Mouse (Mus musculus): ENCODE data around the gene Rasl10b. TPM values are rescaled to one million over a fixed set of nuclear protein-coding genes. Genes with fewer than 3 reads are reported as not detected.

Gene Rasl10b
- polyA plus RNA-seq, 1 experiment: 0.36 TPM

GRCm38 (mm10) chr11:83457912-83458601, 49.1 kb downstream of the Rasl10b start:
- H3K27me3 ChIP-seq (ENCODE audit: control insufficient read depth, insufficient read depth, insufficient read length): no peaks in the 10 kb centered on the region
- H3K4me3 ChIP-seq: no peak overlapping the region
- no peak for TF ChIP-seq MAX (IDR thresholded peaks at IDR 0.05; ENCODE audit: low read depth)
- no peak for TF ChIP-seq MYOD1 (IDR thresholded peaks at IDR 0.05; ENCODE audit: control insufficient read depth in 1 of 3, insufficient read length in 2 of 3, low read depth in 2 of 3)
- no peak for TF ChIP-seq SRF (IDR thresholded peaks at IDR 0.05; ENCODE audit: control insufficient read depth, insufficient read length, low read depth)
- no peak for TF ChIP-seq USF1 (IDR thresholded peaks at IDR 0.05; ENCODE audit: low read depth)
- no peak for TF ChIP-seq POLR2AphosphoS2 (IDR thresholded peaks at IDR 0.05; ENCODE audit: insufficient read length, low read depth)
- TF ChIP-seq REST (IDR thresholded peaks at IDR 0.05; ENCODE audit: insufficient read depth, insufficient read length): no peak
- TF ChIP-seq TCF12 (IDR thresholded peaks at IDR 0.05; ENCODE audit: insufficient read depth, poor library complexity, severe bottlenecking): no peak
- TF ChIP-seq CEBPB (IDR thresholded peaks at IDR 0.05; ENCODE audit: insufficient read depth, poor library complexity, severe bottlenecking): no peak
- no peak for TF ChIP-seq TCF3 (IDR thresholded peaks at IDR 0.05; ENCODE audit: insufficient read length, low read depth)
- no peak for TF ChIP-seq E2F4 (IDR thresholded peaks at IDR 0.05; ENCODE audit: insufficient read depth)
- TF ChIP-seq MYOG (IDR thresholded peaks at IDR 0.05; ENCODE audit: control insufficient read depth in 1 of 3, insufficient read depth in 1 of 3, insufficient read length in 2 of 3, low read depth in 2 of 3): no peak
- H3K79me2 ChIP-seq (ENCODE audit: control insufficient read depth, insufficient read depth): no peaks in the 10 kb centered on the region
- H3K4me2 ChIP-seq (ENCODE audit: low read depth): peak overlapping the region; percentile 75
- no peaks in the 10 kb centered on the region for H3K36me3 ChIP-seq (ENCODE audit: control insufficient read depth, insufficient read depth)
- H3ac ChIP-seq (ENCODE audit: control insufficient read depth, insufficient read length): no peak overlapping the region

DNA sequence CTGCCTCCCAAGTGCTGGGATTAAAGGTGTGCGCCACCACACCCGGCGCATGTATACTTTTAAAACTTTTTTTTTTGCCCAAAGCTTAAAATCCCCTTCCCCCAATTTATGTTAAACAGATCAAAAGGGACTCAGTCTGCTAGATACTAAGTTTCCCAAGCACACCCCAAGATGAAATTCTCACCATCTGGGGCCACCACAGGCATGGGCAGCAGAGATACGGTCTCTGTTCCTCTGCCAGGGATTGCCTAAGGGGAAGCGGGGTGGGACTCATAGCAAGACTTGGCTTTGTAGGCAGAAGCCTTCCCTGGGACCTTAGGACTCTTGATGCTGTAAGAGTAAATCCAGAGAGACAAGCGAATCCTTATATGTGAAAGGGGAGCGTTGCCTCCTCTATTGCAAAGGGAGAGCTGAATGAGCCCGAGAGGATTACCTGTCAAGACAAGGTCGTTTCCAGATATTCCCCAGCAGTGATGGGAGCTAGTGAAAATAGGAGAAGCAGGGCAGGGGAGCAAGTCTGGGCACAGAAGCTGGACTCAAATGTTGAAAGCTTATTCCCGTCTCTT, 52.6 kb downstream of the Rasl10b start:
- H3K4me3 ChIP-seq: peak overlapping the region; percentile 30
- H3K4me2 ChIP-seq (ENCODE audit: low read depth): peak overlapping the region; percentile 69
- no peaks in the 10 kb centered on the region for H3K79me2 ChIP-seq (ENCODE audit: control insufficient read depth, insufficient read depth)
- no peaks in the 10 kb centered on the region for H3K36me3 ChIP-seq (ENCODE audit: control insufficient read depth, insufficient read depth)
- TF ChIP-seq CEBPB (IDR thresholded peaks at IDR 0.05; ENCODE audit: insufficient read depth, poor library complexity, severe bottlenecking) (no peak), REST (IDR thresholded peaks at IDR 0.05; ENCODE audit: insufficient read depth, insufficient read length) (no peak), POLR2AphosphoS2 (IDR thresholded peaks at IDR 0.05; ENCODE audit: insufficient read length, low read depth) (no peak)
- H3K27me3 ChIP-seq (ENCODE audit: control insufficient read depth, insufficient read depth, insufficient read length): no peaks in the 10 kb centered on the region
- no peak overlapping the region for H3ac ChIP-seq (ENCODE audit: control insufficient read depth, insufficient read length)

DNA sequence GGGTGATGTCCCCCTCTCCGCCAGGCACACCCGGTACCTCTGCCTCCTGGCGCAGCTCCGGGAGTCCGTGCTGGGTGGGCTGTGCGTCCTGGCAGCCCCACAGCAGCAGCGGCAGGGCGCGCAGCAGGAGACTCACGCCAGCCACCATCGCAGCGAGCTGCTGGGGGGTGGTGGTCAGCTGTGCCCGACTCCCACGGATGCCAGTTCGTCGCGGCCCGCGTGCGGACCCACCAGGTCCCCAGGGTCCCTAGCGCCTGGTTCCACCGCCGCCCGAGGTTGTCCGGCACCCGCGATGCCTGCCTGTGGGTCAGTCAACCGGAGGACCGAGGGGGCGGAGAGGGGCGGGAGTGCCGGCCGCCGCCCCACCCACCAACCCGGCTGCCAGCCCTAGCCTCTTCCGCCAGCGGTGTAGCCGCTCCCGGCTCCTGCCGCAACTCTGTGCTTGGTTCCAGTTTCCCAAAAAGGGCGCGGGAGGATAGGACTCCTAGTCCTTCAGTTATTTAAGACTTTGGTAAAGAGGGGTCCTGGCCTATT, 53.8 kb downstream of the Rasl10b start, which contains the start of gene Mmp28:
Gene Mmp28 (minus strand): TSS at position 361 of the 534 bp plus-strand sequence.
- Histone ChIP-seq H3K36me3 (ENCODE audit: control insufficient read depth, insufficient read depth) (no peaks in the 10 kb centered on the region), H3K4me3 (peak within 1 kb of the TSS; percentile 30), H3K4me2 (ENCODE audit: low read depth) (peak within 1 kb of the TSS; percentile 96), H3ac (ENCODE audit: control insufficient read depth, insufficient read length) (peak within 1 kb of the TSS; percentile 68), H3K79me2 (ENCODE audit: control insufficient read depth, insufficient read depth) (no peaks in the 10 kb centered on the region), H3K27me3 (ENCODE audit: control insufficient read depth, insufficient read depth, insufficient read length) (no peaks in the 10 kb centered on the region)
- TF ChIP-seq POLR2AphosphoS2 (IDR thresholded peaks at IDR 0.05; ENCODE audit: insufficient read length, low read depth): peak; percentile 61
- no peak for TF ChIP-seq TCF12 (IDR thresholded peaks at IDR 0.05; ENCODE audit: insufficient read depth, poor library complexity, severe bottlenecking)
- peak in 2 of 3 experiments; percentile 12 to 43 for TF ChIP-seq MYOG (IDR thresholded peaks at IDR 0.05; ENCODE audit: control insufficient read depth in 1 of 3, insufficient read depth in 1 of 3, insufficient read length in 2 of 3, low read depth in 2 of 3)
- no peak for TF ChIP-seq E2F4 (IDR thresholded peaks at IDR 0.05; ENCODE audit: insufficient read depth)
- TF ChIP-seq SRF (IDR thresholded peaks at IDR 0.05; ENCODE audit: control insufficient read depth, insufficient read length, low read depth): no peak
- no peak for TF ChIP-seq TCF3 (IDR thresholded peaks at IDR 0.05; ENCODE audit: insufficient read length, low read depth)
- TF ChIP-seq POLR2A (IDR thresholded peaks at IDR 0.05; ENCODE audit: insufficient read length, low read depth): peak; percentile 87
- peak in 1 of 3 experiments; percentile 13 for TF ChIP-seq MYOD1 (IDR thresholded peaks at IDR 0.05; ENCODE audit: control insufficient read depth in 1 of 3, insufficient read length in 2 of 3, low read depth in 2 of 3)
- TF ChIP-seq MAX (IDR thresholded peaks at IDR 0.05; ENCODE audit: low read depth): no peak
- no peak for TF ChIP-seq REST (IDR thresholded peaks at IDR 0.05; ENCODE audit: insufficient read depth, insufficient read length)
- no peak for TF ChIP-seq USF1 (IDR thresholded peaks at IDR 0.05; ENCODE audit: low read depth)
- no peak for TF ChIP-seq CEBPB (IDR thresholded peaks at IDR 0.05; ENCODE audit: insufficient read depth, poor library complexity, severe bottlenecking)

- no peaks in the 10 kb centered on the region for H3K79me2 ChIP-seq (ENCODE audit: control insufficient read depth, insufficient read depth)
- peak overlapping the region; percentile 49 for H3K4me2 ChIP-seq (ENCODE audit: low read depth)
- no peak overlapping the region for H3ac ChIP-seq (ENCODE audit: control insufficient read depth, insufficient read length)
- H3K4me3 ChIP-seq: no peak overlapping the region
- TF ChIP-seq POLR2AphosphoS2 (IDR thresholded peaks at IDR 0.05; ENCODE audit: insufficient read length, low read depth) (no peak), REST (IDR thresholded peaks at IDR 0.05; ENCODE audit: insufficient read depth, insufficient read length) (no peak), MYOD1 (IDR thresholded peaks at IDR 0.05; ENCODE audit: control insufficient read depth in 1 of 3, insufficient read length in 2 of 3, low read depth in 2 of 3) (peak in 2 of 3 experiments; percentile 48 to 84), CEBPB (IDR thresholded peaks at IDR 0.05; ENCODE audit: insufficient read depth, poor library complexity, severe bottlenecking) (no peak), TCF12 (IDR thresholded peaks at IDR 0.05; ENCODE audit: insufficient read depth, poor library complexity, severe bottlenecking) (peak; percentile 44), SRF (IDR thresholded peaks at IDR 0.05; ENCODE audit: control insufficient read depth, insufficient read length, low read depth) (no peak), MAX (IDR thresholded peaks at IDR 0.05; ENCODE audit: low read depth) (no peak), MYOG (IDR thresholded peaks at IDR 0.05; ENCODE audit: control insufficient read depth in 1 of 3, insufficient read depth in 1 of 3, insufficient read length in 2 of 3, low read depth in 2 of 3) (peak in 2 of 3 experiments; percentile 73 to 89), TCF3 (IDR thresholded peaks at IDR 0.05; ENCODE audit: insufficient read length, low read depth) (no peak), E2F4 (IDR thresholded peaks at IDR 0.05; ENCODE audit: insufficient read depth) (no peak), USF1 (IDR thresholded peaks at IDR 0.05; ENCODE audit: low read depth) (no peak), POLR2A (IDR thresholded peaks at IDR 0.05; ENCODE audit: insufficient read length, low read depth) (no peak)
- no peaks in the 10 kb centered on the region for H3K27me3 ChIP-seq (ENCODE audit: control insufficient read depth, insufficient read depth, insufficient read length)
- H3K36me3 ChIP-seq (ENCODE audit: control insufficient read depth, insufficient read depth): no peaks in the 10 kb centered on the region
Observed at GRCm38 (mm10) chr11:83465976-83466375, 57.0 kb downstream of the Rasl10b start.

Measured in myocyte (in vitro differentiated cells).